Mouse (Mus musculus) liver, adult 2 months (tissue): ENCODE measurements around the gene 1700029H14Rik.

ENCODE experiments used
- CTCF ChIP-seq: fragments of 200-500 bp; IDR thresholded peaks from 2 replicates; pipeline ENCODE4 v1.5.1; 2011; ENCODE audit warnings: low read depth, low read length, control low read depth
- POLR2A ChIP-seq: fragments of 200-500 bp; IDR thresholded peaks from 2 replicates; pipeline ENCODE4 v1.6.1; 2011; ENCODE audit warnings: low read length, control low read depth; ENCODE audit not compliant: insufficient read depth; ENCODE audit errors: extremely low read depth

DNA sequence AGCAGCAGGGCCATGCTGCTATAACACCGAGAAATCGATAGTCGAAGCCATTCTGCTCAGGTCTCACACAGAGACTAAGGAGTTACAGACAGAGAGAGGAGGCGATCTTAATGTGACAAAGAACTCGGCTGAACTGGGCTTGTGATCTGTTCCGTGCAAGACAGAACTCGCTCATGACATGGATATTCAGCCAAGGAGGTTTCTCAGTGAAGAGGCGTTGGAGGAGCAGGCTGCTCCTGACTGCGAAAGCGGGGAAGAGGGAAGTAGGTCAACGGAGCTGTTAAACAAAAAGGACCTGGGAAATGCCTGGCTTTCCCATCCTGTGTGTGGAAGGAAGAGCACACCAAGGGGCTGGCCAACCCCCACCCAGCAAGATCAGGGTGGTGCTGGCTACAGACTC is 9.7 kb upstream of the 1700029H14Rik start:
- TF ChIP-seq CTCF (no peak), POLR2A (no peak)
